Mouse (Mus musculus) testis, postnatal 14 days (tissue): ENCODE measurements around the gene Rpl35.
"Not testable (repeated sequence)": the region's sequence is repeated elsewhere in the genome, so short reads cannot be mapped to it uniquely, and the experiment has no call there.

Experiments used
- DNase-seq: peaks from one replicate; pipeline ENCODE4 v3.0.0; 2021; ENCODE audit warnings: low spot score

The Rpl35 gene

GRCm38 (mm10) chr2:39005574-39006079 lies at the start of gene Rpl35:
Rpl35 (minus strand) TSS chr2:39005624.
- no peak for DNase-seq

DNA sequence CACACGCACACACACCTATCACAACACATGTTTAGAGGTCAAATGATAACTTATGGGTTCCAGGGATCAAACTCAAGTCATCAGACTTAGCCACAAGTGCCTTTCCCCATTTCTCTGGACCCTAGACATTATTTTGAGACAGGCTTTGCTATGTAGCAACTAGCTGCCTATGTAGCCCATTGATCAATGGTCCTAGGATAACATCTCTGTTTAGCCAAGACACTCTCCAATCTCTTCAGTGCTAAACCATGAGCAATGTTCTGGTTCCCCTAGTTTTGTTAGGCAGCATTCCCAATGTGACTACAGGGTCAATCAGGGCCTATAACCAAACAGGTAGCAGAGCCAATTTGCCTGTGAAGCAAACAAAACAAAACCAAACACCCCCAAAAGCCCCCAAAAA lies 43.1 kb upstream of the Rpl35 start:
- no peak for DNase-seq

- no peak for DNase-seq
Measured at GRCm38 (mm10) chr2:39040215-39040614, 34.8 kb upstream of the Rpl35 start.

GRCm38 (mm10) chr2:39031611-39032010 lies 26.2 kb upstream of the Rpl35 start:
- no peak for DNase-seq

DNA sequence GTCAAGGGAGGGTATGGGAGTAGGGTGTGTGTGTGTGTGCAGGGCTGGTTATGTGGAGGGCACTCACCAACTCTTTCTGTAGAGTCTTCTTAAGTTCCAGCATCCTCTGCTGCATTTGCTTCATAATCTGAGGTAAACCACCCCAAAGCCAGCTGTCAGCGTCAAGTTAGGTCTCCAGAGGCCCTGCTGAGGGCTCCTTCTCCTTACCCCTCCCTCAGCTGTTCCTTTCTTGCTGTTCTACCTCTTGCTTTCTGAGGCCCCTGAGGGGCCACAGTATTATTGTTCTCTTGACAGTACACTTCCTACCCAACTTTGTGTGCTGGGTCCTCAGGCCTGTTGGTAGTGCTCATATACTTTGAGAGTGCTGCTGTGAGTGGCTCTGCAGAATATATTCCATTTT lies 14.6 kb upstream of the Rpl35 start:
- DNase-seq = no peak

DNA sequence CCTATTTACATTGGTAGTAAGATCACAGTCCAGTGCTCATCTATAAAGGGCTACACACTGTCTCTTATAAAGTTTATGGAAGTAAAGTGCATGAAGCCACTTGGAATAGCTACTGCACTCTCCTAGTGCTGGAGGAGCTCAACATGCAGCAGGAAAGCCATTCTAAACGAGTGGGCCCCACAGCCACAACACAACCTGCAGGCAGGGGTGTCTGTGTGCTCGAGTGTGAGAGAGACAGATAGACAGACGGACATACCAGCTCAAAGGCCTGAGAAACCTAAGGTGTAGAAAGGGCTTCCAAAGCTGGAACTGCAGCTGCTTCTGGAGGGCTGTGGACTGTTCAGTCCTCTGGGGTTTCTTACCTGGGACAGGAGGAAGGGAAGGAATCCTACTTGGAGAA lies 11.2 kb upstream of the Rpl35 start:
- no peak for DNase-seq

- DNase-seq = no peak
Measured at GRCm38 (mm10) chr2:39012768-39013279, 7.4 kb upstream of the Rpl35 start.

DNA sequence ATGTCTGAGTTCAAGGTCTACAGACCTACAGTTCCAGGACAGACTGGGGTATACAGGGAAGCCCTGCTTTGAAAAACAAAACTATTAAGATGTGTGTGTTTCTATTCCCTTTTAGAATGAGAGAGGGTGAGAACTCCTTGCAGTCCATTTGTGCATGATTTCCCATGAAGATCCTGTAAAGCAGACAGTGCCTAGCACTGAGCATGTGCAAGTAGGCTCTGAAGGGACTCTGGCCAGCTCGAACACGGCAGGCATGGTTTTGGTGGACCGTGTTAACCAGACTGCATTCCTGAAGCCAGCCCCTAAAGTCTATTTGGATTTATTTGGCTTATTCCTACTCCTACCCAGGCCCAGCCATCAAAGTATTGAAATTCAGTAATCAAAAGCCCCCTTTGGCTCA lies 6.5 kb upstream of the Rpl35 start:
- DNase-seq = no peak

DNA sequence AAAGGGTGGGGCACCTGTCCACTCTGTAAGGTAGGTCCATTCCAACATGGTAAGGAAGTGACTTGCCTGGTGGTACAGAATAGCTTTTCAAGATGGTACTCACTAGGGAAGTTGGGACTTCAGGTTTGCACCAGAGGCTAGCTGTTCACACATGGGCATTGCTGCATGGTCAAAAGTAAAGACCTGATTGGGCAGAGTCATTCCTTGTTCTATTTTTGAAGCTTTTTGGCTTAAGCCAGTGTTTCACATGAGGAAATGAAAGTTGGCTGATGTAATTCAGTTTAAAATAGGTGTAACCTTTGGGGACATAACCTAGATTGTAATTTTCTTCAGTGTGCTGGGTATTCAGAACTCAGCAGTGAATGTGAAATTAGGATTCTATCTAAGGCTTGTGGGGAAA lies 5.8 kb upstream of the Rpl35 start:
- no peak for DNase-seq

DNA sequence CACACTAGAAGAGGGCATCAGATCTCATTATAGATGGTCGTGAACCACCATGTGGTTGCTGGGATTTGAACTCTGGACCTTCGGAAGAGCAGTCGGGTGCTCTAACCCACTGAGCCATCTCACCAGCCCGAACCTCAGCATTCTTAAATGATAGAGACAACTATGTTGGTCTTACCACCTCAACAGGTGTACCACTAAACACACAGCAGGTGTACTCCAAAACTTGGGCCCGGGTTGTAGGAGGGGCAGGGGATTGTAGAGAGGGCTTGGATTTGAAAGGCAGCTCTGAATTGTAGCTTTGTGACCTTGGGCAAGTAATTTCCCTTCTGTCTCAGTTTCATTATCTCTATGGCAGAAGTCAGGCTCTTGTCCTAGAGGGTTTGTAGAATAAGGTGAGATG lies 4.7 kb upstream of the Rpl35 start:
- DNase-seq = not testable (repeated sequence)

GRCm38 (mm10) chr2:39008954-39009365 lies 3.5 kb upstream of the Rpl35 start:
- no peak for DNase-seq

DNA sequence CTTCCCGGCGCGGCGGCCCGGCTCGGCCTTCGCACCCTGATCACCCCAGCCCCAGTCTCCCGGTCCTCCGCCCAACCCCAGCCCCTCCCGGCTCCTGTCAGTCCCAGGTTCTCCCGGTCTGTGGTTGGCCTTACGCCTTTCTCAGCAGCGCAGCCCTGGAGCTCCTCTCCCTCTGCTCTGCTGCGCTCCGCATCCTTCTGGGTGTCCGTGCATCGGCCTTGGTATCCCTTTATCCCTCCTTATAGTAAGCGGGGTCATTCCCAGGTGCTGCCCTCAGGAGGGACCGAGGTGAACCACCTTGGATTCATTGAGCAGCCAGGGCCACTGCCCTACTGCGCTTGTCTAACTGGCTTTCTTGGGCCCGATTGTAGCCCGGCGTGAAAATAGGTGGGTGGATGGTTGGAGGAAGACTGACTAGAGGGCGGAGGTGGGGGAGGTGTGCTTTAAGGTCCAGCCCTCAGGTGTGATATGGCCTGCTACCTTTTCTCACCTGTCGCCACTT lies 3.0 kb upstream of the Rpl35 start:
- DNase-seq = no peak

- peak; percentile 94 for DNase-seq
Measured at GRCm38 (mm10) chr2:39007865-39008264, 2.4 kb upstream of the Rpl35 start.

DNA sequence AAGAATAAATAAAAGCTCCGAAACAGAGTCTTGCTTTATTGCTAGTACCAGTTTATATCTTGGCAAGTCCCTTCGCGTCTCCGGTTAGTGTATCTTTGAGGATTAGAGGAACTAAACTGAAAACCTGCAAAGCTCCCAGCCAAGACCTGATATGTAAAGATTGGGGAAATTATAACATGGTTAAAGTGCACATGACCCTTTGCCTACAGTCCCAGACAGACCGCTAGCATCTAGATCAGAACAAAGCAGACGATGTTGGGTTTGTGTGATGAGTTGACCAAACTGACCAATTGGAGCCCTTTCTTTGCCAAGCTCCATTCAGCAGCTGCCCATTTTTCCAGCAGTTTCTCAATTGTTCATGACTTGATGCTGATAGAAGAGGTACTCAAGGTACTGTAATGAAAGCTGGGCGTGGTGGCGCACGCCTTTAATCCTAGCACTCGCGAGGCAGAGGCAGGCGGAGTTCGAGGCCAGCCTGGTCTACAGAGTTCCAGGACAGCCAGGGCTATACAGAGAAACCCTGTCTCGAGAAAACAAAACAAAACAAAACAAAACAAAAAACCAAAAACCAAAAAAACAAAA lies 816 bp upstream of the Rpl35 start:
- DNase-seq = no peak

GRCm38 (mm10) chr2:39004880-39005435 lies 466 bp downstream of the Rpl35 start, which contains the start of gene Arpc5l:
Arpc5l (plus strand) TSS chr2:39005348.
- peak; percentile 91 for DNase-seq

- DNase-seq = no peak
Measured at GRCm38 (mm10) chr2:39004372-39004771, 1.1 kb downstream of the Rpl35 start.

GRCm38 (mm10) chr2:39003512-39003911 lies 1.9 kb downstream of the Rpl35 start:
- no peak for DNase-seq

DNA sequence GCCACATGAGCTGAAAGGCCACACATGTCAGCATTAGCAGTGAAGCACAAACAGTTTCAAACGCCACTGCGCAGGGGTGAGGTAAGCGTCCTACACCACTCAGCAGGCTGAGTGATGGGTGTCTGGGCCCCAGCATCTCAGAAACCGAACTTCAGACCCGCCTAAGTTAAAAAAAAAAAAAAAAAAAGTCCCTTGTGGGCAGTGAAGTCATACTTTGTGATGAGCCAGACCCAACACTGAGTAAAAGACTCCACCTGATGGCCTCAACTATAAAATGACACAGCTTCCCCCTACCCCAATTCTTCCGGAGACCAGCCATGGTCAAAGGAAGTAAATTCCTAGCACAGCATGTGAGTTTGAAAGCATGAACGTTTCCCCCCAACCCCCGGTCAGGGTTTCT lies 2.3 kb downstream of the Rpl35 start:
- DNase-seq = no peak

DNA sequence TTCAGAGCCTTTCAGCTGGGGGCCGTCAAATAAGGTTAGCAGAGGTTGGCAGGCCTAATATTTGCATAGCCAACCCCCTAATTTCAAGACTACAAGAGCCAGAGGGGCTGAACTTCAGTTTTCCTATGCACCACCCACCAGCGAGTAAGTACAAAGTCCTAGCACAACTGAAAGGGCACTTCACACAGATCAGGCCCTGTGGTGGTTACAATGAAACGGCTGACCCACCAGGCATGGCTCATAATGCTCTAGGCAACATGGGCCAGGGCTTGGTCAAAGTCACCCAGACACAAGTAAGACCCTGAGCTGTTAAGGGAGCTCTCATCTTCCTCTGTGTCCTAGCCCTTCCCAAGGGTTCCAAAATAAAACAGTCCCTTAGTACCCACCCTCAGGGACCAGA lies 3.6 kb downstream of the Rpl35 start:
- no peak for DNase-seq

DNA sequence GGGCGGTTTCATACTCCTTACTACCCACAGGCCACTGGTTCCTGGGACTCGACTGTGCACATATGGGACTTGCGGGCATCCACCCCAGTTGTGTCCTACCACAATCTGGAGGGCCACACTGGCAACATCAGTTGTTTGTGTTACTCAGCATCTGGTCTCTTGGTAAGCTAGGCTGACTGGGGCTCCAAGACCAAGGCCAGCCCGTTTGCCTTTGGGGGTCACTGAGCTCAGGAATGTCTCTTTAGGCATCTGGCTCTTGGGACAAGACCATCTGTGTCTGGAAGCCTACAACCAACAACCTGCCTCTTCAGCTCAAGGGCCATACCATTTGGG lies 4.9 kb downstream of the Rpl35 start:
- DNase-seq = no peak

DNA sequence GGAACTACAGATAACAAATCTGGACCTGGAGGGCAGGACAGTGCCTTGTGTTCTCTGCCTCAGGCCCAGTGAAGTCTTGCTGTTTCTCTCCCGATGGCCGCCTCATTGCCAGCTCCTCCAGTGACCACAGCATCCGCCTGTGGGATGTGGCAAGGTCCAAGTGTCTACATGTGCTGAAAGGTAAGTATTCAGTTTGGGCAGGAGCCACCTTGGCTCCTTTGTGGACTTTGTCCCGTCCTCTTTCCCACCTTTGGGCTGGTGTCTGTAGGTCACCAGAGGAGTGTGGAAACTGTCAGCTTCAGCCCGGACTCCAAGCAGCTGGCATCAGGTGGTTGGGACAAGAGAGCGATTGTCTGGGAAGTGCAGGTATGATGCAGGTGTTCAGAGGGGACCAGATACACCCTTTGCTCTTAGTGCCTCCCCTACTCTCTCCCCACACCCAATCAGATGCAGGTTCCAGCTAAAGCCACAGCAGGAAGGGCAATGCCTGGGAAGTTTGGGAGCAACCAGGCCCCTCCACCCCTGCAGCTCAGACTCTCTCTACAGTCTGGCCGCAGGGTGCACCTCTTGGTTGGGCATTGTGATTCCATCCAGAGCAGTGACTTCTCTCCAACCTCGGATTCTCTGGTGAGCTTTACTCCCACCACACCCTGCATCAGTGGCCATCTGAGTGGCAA lies 5.4 kb downstream of the Rpl35 start:
- DNase-seq = no peak

DNA sequence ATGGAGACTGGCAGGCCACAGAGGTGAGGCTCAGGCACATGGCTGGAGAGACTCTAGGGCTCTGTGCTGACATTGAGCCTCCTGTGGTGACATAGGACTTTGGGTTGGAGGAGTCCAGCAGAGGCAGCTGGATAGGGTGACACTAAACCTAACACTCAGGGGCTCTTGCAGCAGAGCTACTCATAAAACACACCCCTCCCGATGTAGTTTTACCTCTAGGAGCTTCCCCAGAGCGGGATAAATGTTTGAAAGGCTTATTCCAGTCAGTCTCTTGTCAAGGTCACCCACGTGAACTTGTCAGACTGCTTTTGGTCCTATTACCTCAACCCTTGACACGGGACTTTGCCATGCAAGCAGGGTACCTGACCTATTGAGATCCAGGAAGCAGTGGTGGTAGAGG lies 6.0 kb downstream of the Rpl35 start:
- DNase-seq = no peak
